Mouse (Mus musculus): ENCODE data around the gene Tmtc1. TPM values are rescaled to one million over a fixed set of nuclear protein-coding genes. Genes with fewer than 3 reads are reported as not detected.

Gene Tmtc1
- total RNA-seq (2021): 10 to 100 TPM; 10.2 to 12.4 TPM
- long read RNA-seq, experiment 1, full-length matches to known transcripts: 1 of 3 reads
- long read RNA-seq, experiment 1, partial matches to known transcripts: 0 of 3 reads
- long read RNA-seq, experiment 1, other reads (novel, unspliced or antisense): 2 of 3 reads
- long read RNA-seq, experiment 2, full-length matches to known transcripts: 1 of 7 reads
- long read RNA-seq, experiment 2, partial matches to known transcripts: 2 of 7 reads
- long read RNA-seq, experiment 2, other reads (novel, unspliced or antisense): 4 of 7 reads

GRCm38 (mm10) chr6:148443726-148444701 is at the start of gene Tmtc1:
Tmtc1 (minus strand) TSS chr6:148444389.
- peak; percentile 46 to 52 for DNase-seq (ENCODE audit: low spot score in 2 of 2)

GRCm38 (mm10) chr6:148491849-148492248 is 47.7 kb upstream of the Tmtc1 start:
- no peak for DNase-seq (ENCODE audit: low spot score in 2 of 2)

- DNase-seq (ENCODE audit: low spot score in 2 of 2): no peak
Observed at GRCm38 (mm10) chr6:148486756-148487155, 42.6 kb upstream of the Tmtc1 start.

- no peak for DNase-seq (ENCODE audit: low spot score in 2 of 2)
Observed at GRCm38 (mm10) chr6:148481894-148482293, 37.7 kb upstream of the Tmtc1 start.

GRCm38 (mm10) chr6:148479671-148480237 is 35.6 kb upstream of the Tmtc1 start:
- DNase-seq (ENCODE audit: low spot score in 2 of 2): no peak

GRCm38 (mm10) chr6:148478350-148478749 is 34.2 kb upstream of the Tmtc1 start:
- no peak for DNase-seq (ENCODE audit: low spot score in 2 of 2)

GRCm38 (mm10) chr6:148472289-148472688 is 28.1 kb upstream of the Tmtc1 start:
- no peak for DNase-seq (ENCODE audit: low spot score in 2 of 2)

GRCm38 (mm10) chr6:148467924-148468389 is 23.8 kb upstream of the Tmtc1 start:
- no peak for DNase-seq (ENCODE audit: low spot score in 2 of 2)

- DNase-seq (ENCODE audit: low spot score in 2 of 2): no peak
Observed at GRCm38 (mm10) chr6:148467170-148467921, 23.2 kb upstream of the Tmtc1 start.

- no peak for DNase-seq (ENCODE audit: low spot score in 2 of 2)
Observed at GRCm38 (mm10) chr6:148459636-148460035, 15.4 kb upstream of the Tmtc1 start.

- no peak for DNase-seq (ENCODE audit: low spot score in 2 of 2)
Observed at GRCm38 (mm10) chr6:148455470-148455869, 11.3 kb upstream of the Tmtc1 start.

- DNase-seq (ENCODE audit: low spot score in 2 of 2): no peak
Observed at GRCm38 (mm10) chr6:148454740-148455139, 10.6 kb upstream of the Tmtc1 start.

- DNase-seq (ENCODE audit: low spot score in 2 of 2): no peak
Observed at GRCm38 (mm10) chr6:148448151-148448550, 4.0 kb upstream of the Tmtc1 start.

- DNase-seq (ENCODE audit: low spot score in 2 of 2): no peak
Observed at GRCm38 (mm10) chr6:148446113-148446512, 1.9 kb upstream of the Tmtc1 start.

GRCm38 (mm10) chr6:148444796-148445195 is 607 bp upstream of the Tmtc1 start:
- DNase-seq (ENCODE audit: low spot score in 2 of 2): no peak

- DNase-seq (ENCODE audit: low spot score in 2 of 2): no peak
Observed at GRCm38 (mm10) chr6:148443291-148443725, 881 bp downstream of the Tmtc1 start.

- no peak for DNase-seq (ENCODE audit: low spot score in 2 of 2)
Observed at GRCm38 (mm10) chr6:148442671-148443290, 1.4 kb downstream of the Tmtc1 start.

- no peak for DNase-seq (ENCODE audit: low spot score in 2 of 2)
Observed at GRCm38 (mm10) chr6:148441871-148442270, 2.3 kb downstream of the Tmtc1 start.

GRCm38 (mm10) chr6:148439101-148439500 is 5.1 kb downstream of the Tmtc1 start:
- DNase-seq (ENCODE audit: low spot score in 2 of 2): no peak

- DNase-seq (ENCODE audit: low spot score in 2 of 2): no peak
Observed at GRCm38 (mm10) chr6:148437565-148437964, 6.6 kb downstream of the Tmtc1 start.

Data from adrenal gland, postnatal 4 days (tissue).